Mouse (Mus musculus) cerebellum, adult 2 months (tissue): Measurements from ENCODE around the gene Acsbg2.

ENCODE experiments used
- CTCF ChIP-seq: fragments of 200-500 bp; IDR thresholded peaks from 2 replicates; pipeline ENCODE4 v1.5.1; 2011; ENCODE audit warnings: low read depth, mild to moderate bottlenecking, control low read depth, low read length, moderate library complexity, borderline replicate concordance; ENCODE audit not compliant: insufficient read depth
- POLR2A ChIP-seq: fragments of 200-500 bp; IDR thresholded peaks from 2 replicates; pipeline ENCODE4 v1.6.1; 2011; ENCODE audit warnings: low read length, control low read depth, borderline replicate concordance; ENCODE audit not compliant: insufficient read depth

DNA sequence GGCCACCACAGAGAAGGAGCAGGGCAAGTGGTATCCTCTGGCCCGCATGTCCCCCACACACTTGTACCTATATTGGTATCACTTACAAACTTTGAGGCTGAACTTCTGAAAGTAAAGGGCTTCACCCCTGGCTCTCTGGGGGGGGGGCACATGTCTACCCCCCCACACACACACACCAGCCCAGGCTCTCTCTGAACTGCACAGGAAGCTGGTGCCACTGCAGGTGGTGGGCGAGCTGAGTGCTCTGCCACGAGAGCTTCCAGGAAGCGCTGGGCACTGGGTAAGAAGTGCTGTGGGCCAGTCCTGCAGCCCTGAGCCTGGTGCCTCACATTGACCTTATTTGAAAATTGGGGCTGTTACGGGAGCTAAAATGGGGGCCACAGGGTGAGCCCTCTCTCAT, 30.6 kb downstream of the Acsbg2 start:
- TF ChIP-seq POLR2A (no peak), CTCF (no peak)
